Comparison of ENCODE assay signal across 18 mouse cellular contexts in genomic region chr14:68261436-68261835, GRCm38 (mm10).
A peak's percentile ranks its signal among the peaks of the same experiment; 100 is the strongest.
DNase-seq lines count a peak whose midpoint lies in the region; ATAC-seq lines count a peak whose summit lies in the region.
"Had no signal": no experiment of that assay in that cellular context is flagged by ENCODE, and none has a peak within 500 bp of the region (broad histone marks: within the 10 kb centered on the region; RNA-seq: fewer than 3 reads in every experiment).

No protein-coding gene starts in this region.

- H3K27me3 ChIP-seq in midbrain, embryonic 14.5 days (ENCODE audit: control insufficient read depth, insufficient read depth, low read length): no peaks in the 10 kb centered on the region
- no peaks in the 10 kb centered on the region for H3K27me3 ChIP-seq in midbrain, embryonic 16.5 days (ENCODE audit: control insufficient read depth, insufficient read depth, low read depth, low read length)
- H3K27me3 ChIP-seq in embryonic facial prominence, embryonic 11.5 days (ENCODE audit: control insufficient read depth, insufficient read depth, low read length): no peaks in the 10 kb centered on the region
- H3K27me3 ChIP-seq in neural tube, embryonic 13.5 days: no peaks in the 10 kb centered on the region
- H3K27me3 ChIP-seq in heart, embryonic 12.5 days (replicated peaks): no peaks in the 10 kb centered on the region
- H3K27me3 ChIP-seq: heart, embryonic 15.5 days; limb, embryonic 13.5 days had no signal

- no peak overlapping the region for H3K4me3 ChIP-seq in midbrain, embryonic 14.5 days (replicated peaks; ENCODE audit: low read depth, low read length)
- no peak overlapping the region for H3K4me3 ChIP-seq in midbrain, embryonic 16.5 days (ENCODE audit: low read depth, low read length)
- H3K4me3 ChIP-seq in embryonic facial prominence, embryonic 11.5 days (ENCODE audit: low read depth, low read length): no peak overlapping the region
- H3K4me3 ChIP-seq in neural tube, embryonic 13.5 days: no peak overlapping the region
- no peak overlapping the region for H3K4me3 ChIP-seq in heart, embryonic 12.5 days
- H3K4me3 ChIP-seq: erythroblast, embryonic 14.5 days; heart, embryonic 15.5 days; left cerebral cortex, adult 2 months; limb, embryonic 13.5 days had no signal

- no peak overlapping the region; the same call in 1 of the 2 replicates for H3K27ac ChIP-seq in midbrain, embryonic 14.5 days (replicated peaks; ENCODE audit: low read depth, low read length)
- H3K27ac ChIP-seq in midbrain, embryonic 16.5 days (ENCODE audit: low read length): no peak overlapping the region
- H3K27ac ChIP-seq in embryonic facial prominence, embryonic 11.5 days (replicated peaks; ENCODE audit: low read depth, low read length): no peak overlapping the region
- H3K27ac ChIP-seq in neural tube, embryonic 13.5 days (replicated peaks): peak overlapping the region; percentile 52
- H3K27ac ChIP-seq in heart, embryonic 12.5 days (ENCODE audit: poor library complexity, severe bottlenecking): no peak overlapping the region
- H3K27ac ChIP-seq: heart, embryonic 15.5 days; left cerebral cortex, adult 2 months; limb, embryonic 13.5 days; liver, embryonic 14.5 days had no signal

- peak; percentile 38; the same call in 1 of the 2 replicates for ATAC-seq in frontal cortex, adult (ENCODE audit: low TSS enrichment)
- ATAC-seq in midbrain, embryonic 14.5 days (ENCODE audit: low FRiP score, low TSS enrichment): no peak
- ATAC-seq in midbrain, embryonic 16.5 days: no peak
- ATAC-seq in embryonic facial prominence, embryonic 11.5 days (replicated peaks; ENCODE audit: insufficient number of reproducible peaks, low FRiP score, low TSS enrichment, low read depth): no peak
- peak; percentile 11; the same call in 1 of the 2 replicates for ATAC-seq in neural tube, embryonic 13.5 days (ENCODE audit: low read depth)
- ATAC-seq in heart, embryonic 12.5 days (ENCODE audit: insufficient number of reproducible peaks, low FRiP score): no peak
- ATAC-seq: intestine, postnatal 0 days had no signal

- no peak overlapping the region for H3K4me2 ChIP-seq in midbrain, embryonic 14.5 days (ENCODE audit: low read length)
- H3K4me2 ChIP-seq in midbrain, embryonic 16.5 days (ENCODE audit: low read length): no peak overlapping the region
- no peak overlapping the region for H3K4me2 ChIP-seq in embryonic facial prominence, embryonic 11.5 days (ENCODE audit: low read depth, low read length)
- no peak overlapping the region for H3K4me2 ChIP-seq in neural tube, embryonic 13.5 days
- H3K4me2 ChIP-seq in heart, embryonic 12.5 days: no peak overlapping the region
- H3K4me2 ChIP-seq: heart, embryonic 15.5 days; limb, embryonic 13.5 days had no signal

- no peak for DNase-seq in frontal cortex, postnatal 14 days (ENCODE audit: low spot score in 2 of 2)
- DNase-seq in midbrain, embryonic 14.5 days: peak; percentile 52
- DNase-seq in embryonic facial prominence, embryonic 11.5 days (ENCODE audit: low spot score): peak; percentile 8
- DNase-seq: adrenal gland, postnatal 36 days; gastrocnemius, postnatal 10 days; heart, adult 18-20 months; right cerebral cortex, postnatal 4 days; thymus, postnatal 4 days had no signal

- 61% methylated on average over 3 of the region's 3 CpGs for WGBS in midbrain, embryonic 14.5 days
- WGBS in midbrain, embryonic 16.5 days: 57% methylated on average over 3 of the region's 3 CpGs
- WGBS in embryonic facial prominence, embryonic 11.5 days: 53% methylated on average over 3 of the region's 3 CpGs
- WGBS in neural tube, embryonic 13.5 days: 52% methylated on average over 3 of the region's 3 CpGs
- 77% methylated on average over 3 of the region's 3 CpGs for WGBS in heart, embryonic 12.5 days

- no peaks in the 10 kb centered on the region for H3K9me3 ChIP-seq in midbrain, embryonic 14.5 days (ENCODE audit: control insufficient read depth, low read length)
- no peaks in the 10 kb centered on the region for H3K9me3 ChIP-seq in midbrain, embryonic 16.5 days (replicated peaks; ENCODE audit: control insufficient read depth, low read length, poor library complexity, severe bottlenecking)
- no peaks in the 10 kb centered on the region for H3K9me3 ChIP-seq in embryonic facial prominence, embryonic 11.5 days (replicated peaks; ENCODE audit: control insufficient read depth, low read length)
- H3K9me3 ChIP-seq in neural tube, embryonic 13.5 days: no peaks in the 10 kb centered on the region
- no peaks in the 10 kb centered on the region for H3K9me3 ChIP-seq in heart, embryonic 12.5 days (replicated peaks)
- H3K9me3 ChIP-seq: heart, embryonic 15.5 days; limb, embryonic 13.5 days had no signal

- peaks cover 9% of the 10 kb centered on the region for H3K4me1 ChIP-seq in midbrain, embryonic 14.5 days (ENCODE audit: control insufficient read depth, insufficient read depth, low read length)
- peaks cover 8% of the 10 kb centered on the region; the same call in 1 of the 2 replicates for H3K4me1 ChIP-seq in midbrain, embryonic 16.5 days (ENCODE audit: control insufficient read depth, insufficient read depth, low read length)
- no peaks in the 10 kb centered on the region for H3K4me1 ChIP-seq in embryonic facial prominence, embryonic 11.5 days (ENCODE audit: control insufficient read depth, insufficient read depth, low read length)
- H3K4me1 ChIP-seq in neural tube, embryonic 13.5 days (replicated peaks): peaks cover 16% of the 10 kb centered on the region
- H3K4me1 ChIP-seq in heart, embryonic 12.5 days (replicated peaks): no peaks in the 10 kb centered on the region; the same call in 1 of the 2 replicates
- H3K4me1 ChIP-seq: heart, embryonic 15.5 days had no signal

- H3K36me3 ChIP-seq in midbrain, embryonic 14.5 days (ENCODE audit: control insufficient read depth, insufficient read depth, low read length): no peaks in the 10 kb centered on the region
- no peaks in the 10 kb centered on the region for H3K36me3 ChIP-seq in midbrain, embryonic 16.5 days (ENCODE audit: control insufficient read depth, insufficient read depth, low read length)
- H3K36me3 ChIP-seq in embryonic facial prominence, embryonic 11.5 days (replicated peaks; ENCODE audit: control insufficient read depth, insufficient read depth, low read depth, low read length): no peaks in the 10 kb centered on the region
- H3K36me3 ChIP-seq in neural tube, embryonic 13.5 days: no peaks in the 10 kb centered on the region
- no peaks in the 10 kb centered on the region for H3K36me3 ChIP-seq in heart, embryonic 12.5 days
- H3K36me3 ChIP-seq: heart, embryonic 15.5 days; limb, embryonic 13.5 days had no signal

- no peak overlapping the region for H3K9ac ChIP-seq in midbrain, embryonic 14.5 days (replicated peaks; ENCODE audit: low read length)
- H3K9ac ChIP-seq in midbrain, embryonic 16.5 days (ENCODE audit: low read depth, low read length): no peak overlapping the region
- no peak overlapping the region for H3K9ac ChIP-seq in embryonic facial prominence, embryonic 11.5 days (replicated peaks; ENCODE audit: low read length)
- no peak overlapping the region for H3K9ac ChIP-seq in neural tube, embryonic 13.5 days
- no peak overlapping the region for H3K9ac ChIP-seq in heart, embryonic 12.5 days
- H3K9ac ChIP-seq: heart, embryonic 15.5 days; limb, embryonic 13.5 days; liver, embryonic 14.5 days had no signal

Comparison
In these comparisons a context has a peak if more than half of its experiments do, and no peak if none do; other contexts are left out.
1. ATAC-seq: peak in frontal cortex, adult (single experiment) and neural tube, embryonic 13.5 days (single experiment); none in midbrain, embryonic 14.5 days (single experiment), midbrain, embryonic 16.5 days (single experiment), embryonic facial prominence, embryonic 11.5 days (single experiment) and heart, embryonic 12.5 days (single experiment).
2. DNase-seq: peak in midbrain, embryonic 14.5 days (single experiment) and embryonic facial prominence, embryonic 11.5 days (single experiment); none in frontal cortex, postnatal 14 days (0 of 2).